Mouse (Mus musculus) heart, embryonic 13.5 days (tissue): ENCODE results near the gene Sec22a. TPM values are rescaled to one million over a fixed set of nuclear protein-coding genes. Genes with fewer than 3 reads are reported as not detected.

Source experiments
- ATAC-seq: fragments of 200-750 bp; cut with Nextera tagmentation; 2 replicates; pipeline ENCODE4 v1.8.0; 2017; ENCODE audit warnings: moderate TSS enrichment; ENCODE audit not compliant: insufficient number of reproducible peaks, low FRiP score, low TSS enrichment; ENCODE audit errors: extremely low read depth
- H3K27ac ChIP-seq: fragments of 300-500 bp; sonication (generic); replicated peaks from 2 replicates; pipeline ENCODE4 v1.5.1; 2015; ENCODE audit warnings: moderate library complexity, mild to moderate bottlenecking, inconsistent platforms
- H3K27me3 ChIP-seq: fragments of 300-500 bp; sonication (generic); replicated peaks from 2 replicates; pipeline ENCODE4 v1.6.1; 2015; ENCODE audit warnings: mild to moderate bottlenecking, inconsistent platforms
- H3K36me3 ChIP-seq: fragments of 300-500 bp; sonication (generic); 2 replicates; pipeline ENCODE4 v1.6.1; 2015; ENCODE audit warnings: mild to moderate bottlenecking, inconsistent platforms
- H3K4me1 ChIP-seq: fragments of 300-500 bp; sonication (generic); 2 replicates; pipeline ENCODE4 v1.6.1; 2015; ENCODE audit warnings: inconsistent platforms
- H3K4me2 ChIP-seq: fragments of 300-500 bp; sonication (generic); 2 replicates; pipeline ENCODE4 v1.6.1; 2015; ENCODE audit warnings: inconsistent platforms, mild to moderate bottlenecking, moderate library complexity
- H3K4me3 ChIP-seq: fragments of 300-500 bp; sonication (generic); 2 replicates; pipeline ENCODE4 v1.5.1; 2015; ENCODE audit warnings: moderate library complexity, mild to moderate bottlenecking, inconsistent platforms
- H3K9ac ChIP-seq: fragments of 300-500 bp; sonication (generic); 2 replicates; pipeline ENCODE4 v1.6.1; 2015; ENCODE audit warnings: inconsistent platforms, mild to moderate bottlenecking, moderate library complexity
- H3K9me3 ChIP-seq: fragments of 300-500 bp; sonication (generic); 2 replicates; pipeline ENCODE4 v1.6.1; 2016; ENCODE audit warnings: inconsistent platforms
- WGBS: fragments of 180-500 bp; shearing (Covaris S2); methylation state at CpG from one replicate; pipeline ENCODE4 v1.1.7; 2015; ENCODE audit warnings: mixed read lengths; 5-methylcytosine and 5-hydroxymethylcytosine counted together
- polyA plus RNA-seq: library from polyadenylated mRNA; unstranded; fragments of >200 nt; fragmentation: Nextera tagmentation; extraction: Ambion mirVana; gene quantifications from 2 replicates; pipeline ENCODE4 v1.2.1, GENCODE M21; 2015

The Sec22a gene
- polyA plus RNA-seq, 1 experiment from 2014 or later, result 38.3 TPM

DNA sequence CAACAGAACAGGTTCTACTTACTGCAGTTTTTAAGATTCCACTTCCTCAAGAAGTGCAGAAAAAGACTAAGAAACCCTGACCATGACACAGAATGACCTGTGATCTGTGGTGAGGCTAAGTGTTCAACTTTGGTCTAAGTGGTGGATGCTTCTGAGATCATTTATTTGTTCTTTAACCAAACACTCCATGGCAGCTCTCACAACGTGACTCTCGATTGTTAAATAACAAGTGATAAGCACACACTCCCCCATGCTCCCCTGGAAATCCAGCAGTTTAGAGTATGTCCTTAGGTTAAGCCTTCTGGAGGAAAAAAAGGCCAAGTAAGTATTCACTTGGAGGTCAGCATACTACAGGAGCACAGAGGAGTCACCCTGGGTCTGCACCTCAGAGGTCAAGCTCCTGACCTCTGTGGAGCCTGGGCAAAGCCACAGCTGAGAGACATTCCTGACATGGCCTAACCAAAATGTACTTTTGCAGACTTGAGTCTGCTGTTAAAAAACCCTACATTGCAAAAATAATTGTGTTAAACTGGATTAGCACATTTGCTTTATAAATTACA lies 53.1 kb downstream of the Sec22a start:
- Histone ChIP-seq H3K4me2 (no peak overlapping the region), H3K9ac (no peak overlapping the region; the same call in 1 of the 2 replicates), H3K27me3 (no peaks in the 10 kb centered on the region), H3K9me3 (no peaks in the 10 kb centered on the region), H3K36me3 (peaks cover 36% of the 10 kb centered on the region), H3K27ac (no peak overlapping the region), H3K4me1 (peaks cover 54% of the 10 kb centered on the region), H3K4me3 (no peak overlapping the region)
- WGBS, result 22% methylated on average over 2 of the region's 2 CpGs
- no peak for ATAC-seq

DNA sequence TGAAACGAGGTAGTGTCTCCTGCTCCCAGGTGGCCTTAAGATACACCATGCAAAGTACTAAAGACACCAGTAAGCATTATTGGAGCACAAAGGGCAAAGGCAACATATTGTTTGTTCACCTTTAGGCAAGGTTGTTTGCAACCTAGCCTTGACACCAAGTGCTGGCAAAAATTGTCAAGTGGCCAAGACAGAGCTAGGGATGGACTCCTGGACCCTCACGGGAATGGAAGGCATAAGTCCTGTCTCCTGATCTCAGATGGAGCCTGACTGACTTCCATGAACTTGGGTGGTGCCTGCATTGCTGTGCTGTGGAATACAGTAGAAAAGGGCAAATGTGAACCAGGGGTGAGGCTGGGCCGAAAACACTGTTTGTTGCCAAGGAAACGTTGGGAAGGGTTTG lies 54.1 kb downstream of the Sec22a start:
- WGBS, result 74% methylated on average over 4 of the region's 4 CpGs
- Histone ChIP-seq H3K27me3 (no peaks in the 10 kb centered on the region), H3K9me3 (no peaks in the 10 kb centered on the region), H3K4me1 (peaks cover 48% of the 10 kb centered on the region), H3K4me2 (no peak overlapping the region), H3K36me3 (peaks cover 42% of the 10 kb centered on the region), H3K9ac (no peak overlapping the region), H3K27ac (no peak overlapping the region), H3K4me3 (no peak overlapping the region)
- ATAC-seq, result no peak

DNA sequence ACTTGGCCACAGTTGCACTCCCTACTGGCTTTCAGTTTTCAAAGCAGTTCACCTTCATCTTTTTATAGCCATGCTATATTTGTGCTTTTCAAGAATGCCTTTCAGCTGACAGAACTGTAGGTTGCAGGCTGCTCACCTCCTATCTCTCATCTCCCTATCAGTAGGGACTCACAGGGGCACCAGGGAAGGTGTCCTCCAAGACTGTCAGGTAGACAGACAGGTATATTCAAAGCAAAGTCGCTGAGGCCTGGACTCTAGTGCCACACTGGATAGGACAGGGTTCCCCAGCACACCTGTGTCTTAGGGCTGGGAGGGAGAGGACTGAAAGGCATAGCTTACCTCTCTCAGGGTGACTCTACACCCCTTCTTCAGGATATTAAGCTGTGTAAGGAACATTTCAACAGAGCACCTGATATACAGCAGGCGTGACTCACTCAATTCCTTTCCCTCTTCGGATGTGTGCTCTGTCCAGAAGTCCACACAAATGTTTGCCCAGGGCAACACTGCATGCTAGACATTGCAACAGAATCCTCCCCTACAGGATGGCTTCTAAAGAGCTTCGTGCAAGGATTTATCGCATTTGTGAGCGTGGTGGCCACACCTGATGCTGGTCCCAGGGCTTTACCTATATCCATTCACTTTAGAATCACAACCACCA lies 55.1 kb downstream of the Sec22a start:
- Histone ChIP-seq H3K9ac (no peak overlapping the region), H3K27ac (peak overlapping the region; percentile 17; the same call in 1 of the 2 replicates), H3K27me3 (no peaks in the 10 kb centered on the region), H3K4me1 (peaks cover 48% of the 10 kb centered on the region), H3K36me3 (peaks cover 44% of the 10 kb centered on the region), H3K4me3 (no peak overlapping the region), H3K4me2 (no peak overlapping the region), H3K9me3 (no peaks in the 10 kb centered on the region)
- 75% methylated on average over 6 of the region's 6 CpGs for WGBS
- no peak for ATAC-seq

GRCm38 (mm10) chr16:35308016-35308415 lies 55.7 kb downstream of the Sec22a start:
- Histone ChIP-seq H3K9me3 (no peaks in the 10 kb centered on the region), H3K4me2 (no peak overlapping the region), H3K9ac (0 out of 2 replicates have a peak overlapping the region, but pooled peaks have one; percentile 38), H3K27me3 (no peaks in the 10 kb centered on the region), H3K36me3 (peaks cover 45% of the 10 kb centered on the region), H3K4me3 (no peak overlapping the region), H3K4me1 (peaks cover 48% of the 10 kb centered on the region), H3K27ac (peak overlapping the region; percentile 64)
- no peak for ATAC-seq
- WGBS, result 80% methylated on average over 6 of the region's 6 CpGs

GRCm38 (mm10) chr16:35307331-35307730 lies 56.4 kb downstream of the Sec22a start:
- H3K27ac ChIP-seq, result no peak overlapping the region
- peaks cover 47% of the 10 kb centered on the region for H3K36me3 ChIP-seq
- no peak for ATAC-seq
- no peaks in the 10 kb centered on the region for H3K9me3 ChIP-seq
- 64% methylated on average over 2 of the region's 2 CpGs for WGBS
- H3K4me3 ChIP-seq, result no peak overlapping the region
- H3K4me1 ChIP-seq, result peaks cover 47% of the 10 kb centered on the region
- H3K4me2 ChIP-seq, result no peak overlapping the region
- H3K27me3 ChIP-seq, result no peaks in the 10 kb centered on the region
- no peak overlapping the region for H3K9ac ChIP-seq

- H3K9me3 ChIP-seq, result no peaks in the 10 kb centered on the region
- peaks cover 54% of the 10 kb centered on the region for H3K36me3 ChIP-seq
- no peak overlapping the region for H3K4me3 ChIP-seq
- no peak overlapping the region for H3K9ac ChIP-seq
- H3K27ac ChIP-seq, result no peak overlapping the region
- H3K4me2 ChIP-seq, result no peak overlapping the region
- no peaks in the 10 kb centered on the region for H3K27me3 ChIP-seq
- 80% methylated on average over 2 of the region's 2 CpGs for WGBS
- H3K4me1 ChIP-seq, result peaks cover 40% of the 10 kb centered on the region
- no peak for ATAC-seq
Measured at GRCm38 (mm10) chr16:35306631-35307030, 57.1 kb downstream of the Sec22a start.

DNA sequence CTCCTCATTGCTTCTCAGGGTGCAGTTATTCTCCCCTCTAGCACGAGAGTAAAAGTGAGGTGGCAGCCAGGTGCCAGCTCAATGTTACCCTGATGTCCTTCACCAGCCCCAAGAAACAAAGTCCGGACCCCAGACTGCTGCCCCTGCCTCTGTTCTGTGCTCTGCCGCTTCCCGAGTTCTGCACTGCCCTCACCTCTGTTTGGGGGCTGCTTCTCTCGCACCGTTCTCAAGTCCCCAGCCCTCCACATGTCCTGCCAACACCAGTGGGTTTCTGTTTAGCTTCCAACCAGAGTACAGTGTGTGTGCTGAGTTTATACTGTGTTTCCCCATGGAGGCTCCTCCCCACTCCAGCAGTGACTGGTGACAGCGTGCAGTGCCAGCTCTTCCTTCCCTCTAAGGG lies 58.5 kb downstream of the Sec22a start:
- peaks cover 63% of the 10 kb centered on the region for H3K36me3 ChIP-seq
- H3K4me1 ChIP-seq, result peaks cover 28% of the 10 kb centered on the region
- no peak overlapping the region for H3K27ac ChIP-seq
- ATAC-seq, result no peak
- WGBS, result 86% methylated on average over 7 of the region's 7 CpGs
- no peak overlapping the region for H3K9ac ChIP-seq
- no peaks in the 10 kb centered on the region for H3K27me3 ChIP-seq
- H3K4me2 ChIP-seq, result no peak overlapping the region
- no peaks in the 10 kb centered on the region for H3K9me3 ChIP-seq
- H3K4me3 ChIP-seq, result no peak overlapping the region

- Histone ChIP-seq H3K9ac (no peak overlapping the region), H3K4me2 (no peak overlapping the region), H3K27ac (no peak overlapping the region), H3K27me3 (no peaks in the 10 kb centered on the region), H3K4me3 (no peak overlapping the region), H3K9me3 (no peaks in the 10 kb centered on the region), H3K36me3 (peaks cover 71% of the 10 kb centered on the region), H3K4me1 (peaks cover 21% of the 10 kb centered on the region)
- ATAC-seq, result no peak
- 78% methylated on average over 5 of the region's 5 CpGs for WGBS
Measured at GRCm38 (mm10) chr16:35304416-35304815, 59.3 kb downstream of the Sec22a start.

DNA sequence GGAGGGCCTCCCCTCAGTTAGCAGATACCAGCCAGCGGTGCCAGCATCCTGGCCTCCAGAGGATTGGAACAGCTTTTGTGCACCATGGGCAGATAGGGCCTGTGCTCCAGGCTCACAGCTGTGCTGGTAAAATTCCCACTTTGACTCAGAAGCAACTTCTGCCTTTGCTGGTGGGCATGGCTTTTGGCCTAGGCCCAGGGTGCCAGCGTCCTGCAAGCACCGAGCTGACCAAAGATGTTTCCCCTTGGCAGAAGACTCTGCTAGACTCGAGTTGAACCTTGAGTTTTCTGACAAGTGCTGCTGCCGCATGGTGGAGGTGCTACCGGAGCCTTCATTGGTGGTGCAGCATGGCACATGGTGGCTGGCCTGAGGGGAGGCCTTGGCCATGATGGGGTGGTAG lies 60.0 kb downstream of the Sec22a start:
- peaks cover 17% of the 10 kb centered on the region for H3K4me1 ChIP-seq
- no peak overlapping the region for H3K27ac ChIP-seq
- H3K36me3 ChIP-seq, result peaks cover 78% of the 10 kb centered on the region
- no peaks in the 10 kb centered on the region for H3K27me3 ChIP-seq
- ATAC-seq, result no peak
- H3K4me3 ChIP-seq, result no peak overlapping the region
- H3K9ac ChIP-seq, result no peak overlapping the region
- H3K4me2 ChIP-seq, result no peak overlapping the region
- 84% methylated on average over 6 of the region's 6 CpGs for WGBS
- no peaks in the 10 kb centered on the region for H3K9me3 ChIP-seq

DNA sequence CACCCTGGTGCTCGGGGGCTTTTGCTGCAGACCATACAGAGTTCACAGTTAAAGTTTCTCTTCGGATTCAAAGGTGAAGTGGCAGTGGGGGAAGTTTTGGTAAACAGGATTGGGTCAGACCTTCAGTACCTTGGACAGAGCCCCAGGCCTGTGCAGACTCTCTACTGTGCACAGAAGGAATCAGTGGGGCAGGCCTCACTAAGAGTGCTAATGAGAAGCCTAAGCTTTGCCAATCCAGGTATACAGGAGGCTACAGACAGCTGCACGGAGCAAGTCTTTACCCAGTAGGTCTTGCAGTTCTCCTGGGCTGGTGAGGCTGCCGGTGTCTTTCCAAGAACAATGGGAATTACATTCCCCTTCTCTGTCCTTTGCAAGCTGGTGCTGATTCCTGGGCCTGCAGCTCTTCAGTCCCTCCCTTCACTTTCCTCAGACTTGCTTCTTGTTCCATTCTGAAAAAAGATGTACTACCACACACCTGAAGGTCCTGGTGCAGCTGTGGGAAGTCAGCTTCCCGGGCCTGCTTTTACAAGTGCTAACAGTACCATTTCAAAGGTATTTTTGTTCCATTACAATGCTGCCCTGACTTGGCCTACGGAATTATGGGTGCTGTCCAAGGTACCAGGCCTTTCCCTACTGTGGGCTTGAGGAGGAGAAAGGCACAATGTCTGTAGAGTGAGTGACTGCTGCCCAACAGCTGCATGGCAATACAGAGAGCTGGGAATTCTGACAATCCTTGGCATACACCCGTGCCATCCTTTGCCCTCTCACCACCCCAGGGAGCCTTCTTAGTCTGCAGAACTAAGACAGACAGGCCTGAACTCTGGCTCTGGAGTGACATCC lies 61.1 kb downstream of the Sec22a start:
- Histone ChIP-seq H3K9ac (no peak overlapping the region), H3K4me2 (no peak overlapping the region), H3K4me1 (peaks cover 7% of the 10 kb centered on the region; the same call in 1 of the 2 replicates), H3K27ac (no peak overlapping the region), H3K36me3 (peaks cover 88% of the 10 kb centered on the region), H3K9me3 (no peaks in the 10 kb centered on the region), H3K4me3 (no peak overlapping the region), H3K27me3 (no peaks in the 10 kb centered on the region)
- 38% methylated on average over 7 of the region's 7 CpGs for WGBS
- no peak for ATAC-seq

DNA sequence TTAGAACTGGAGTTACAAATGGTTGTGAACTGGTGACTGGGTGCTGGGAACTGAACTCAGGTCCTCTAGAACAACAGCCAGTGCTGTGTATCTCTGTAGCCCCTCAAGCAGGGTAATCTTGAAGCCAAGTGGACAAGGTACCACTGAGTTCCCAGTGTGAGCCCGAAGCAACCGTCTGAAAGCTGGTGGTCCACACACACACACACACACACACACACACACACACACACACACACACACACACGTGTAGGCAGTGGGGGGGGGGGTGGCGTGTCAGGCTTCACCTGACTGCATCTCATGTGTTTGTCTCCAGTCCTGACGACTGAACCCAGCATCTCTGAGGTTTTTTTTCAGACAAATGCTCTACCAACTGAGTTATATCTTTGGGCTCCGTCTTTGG lies 63.6 kb downstream of the Sec22a start:
- Histone ChIP-seq H3K27ac (no peak overlapping the region), H3K27me3 (0 out of 2 replicates have a peak, but pooled peaks cover 4% of the 10 kb centered on the region), H3K4me2 (no peak overlapping the region), H3K36me3 (peaks cover 82% of the 10 kb centered on the region), H3K4me3 (no peak overlapping the region), H3K9me3 (no peaks in the 10 kb centered on the region), H3K4me1 (no peaks in the 10 kb centered on the region), H3K9ac (no peak overlapping the region)
- 75% methylated on average over 6 of the region's 6 CpGs for WGBS
- no peak for ATAC-seq
